Mouse (Mus musculus): Measurements from ENCODE around the gene Hdhd5. TPM values are rescaled to one million over a fixed set of nuclear protein-coding genes. Genes with fewer than 3 reads are reported as not detected.
A peak's percentile ranks its signal among the peaks of the same experiment; 100 is the strongest.

Hdhd5 gene
- polyA plus RNA-seq, 1 experiment from 2014 or later = 19.9 TPM

DNA sequence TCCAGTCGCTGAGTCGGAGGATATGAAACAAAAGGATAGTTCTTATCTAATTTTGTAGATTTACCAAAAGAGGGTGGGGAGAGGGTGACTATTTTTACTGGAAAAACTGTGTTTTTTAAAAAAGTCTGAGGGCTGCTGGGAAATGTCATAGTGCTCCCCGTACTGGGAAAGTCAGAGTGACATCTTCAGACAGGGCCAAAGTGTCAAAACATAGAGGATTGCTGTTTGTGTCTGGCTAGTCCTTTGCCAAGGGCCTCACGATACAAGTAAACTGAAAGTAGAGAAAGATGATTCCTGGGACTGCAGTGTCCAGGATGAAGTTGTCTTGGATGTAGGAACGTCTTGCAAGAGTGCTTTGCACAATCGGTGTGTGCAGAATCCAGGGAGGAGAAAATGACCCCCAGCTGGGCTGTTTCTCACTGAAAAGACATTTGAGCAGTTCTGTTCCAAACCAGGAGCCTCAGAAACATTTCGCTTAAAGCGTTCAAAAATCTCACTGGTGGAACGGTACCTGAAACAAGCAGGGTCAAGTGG, 66.6 kb downstream of the Hdhd5 start:
- Histone ChIP-seq H3K9ac (ENCODE audit: low read depth, low read length) (peak overlapping the region; percentile 82), H3K27ac (ENCODE audit: low read depth, low read length) (0 out of 2 replicates have a peak overlapping the region, but pooled peaks have one; percentile 45), H3K27me3 (replicated peaks; ENCODE audit: control insufficient read depth, insufficient read depth, low read length) (peaks cover 14% of the 10 kb centered on the region), H3K4me2 (peak overlapping the region; percentile 97), H3K4me1 (replicated peaks; ENCODE audit: control insufficient read depth, insufficient read depth, low read length) (peaks cover 25% of the 10 kb centered on the region), H3K9me3 (ENCODE audit: control insufficient read depth, low read length) (no peaks in the 10 kb centered on the region), H3K36me3 (ENCODE audit: control insufficient read depth, insufficient read depth, low read length) (no peaks in the 10 kb centered on the region), H3K4me3 (ENCODE audit: low read depth, low read length) (peak overlapping the region; percentile 81)
- 48% methylated on average over 9 of the region's 9 CpGs for WGBS
- ATAC-seq (replicated peaks; ENCODE audit: low FRiP score) (no peak), DNase-seq (ENCODE audit: low spot score) (no peak)

DNA sequence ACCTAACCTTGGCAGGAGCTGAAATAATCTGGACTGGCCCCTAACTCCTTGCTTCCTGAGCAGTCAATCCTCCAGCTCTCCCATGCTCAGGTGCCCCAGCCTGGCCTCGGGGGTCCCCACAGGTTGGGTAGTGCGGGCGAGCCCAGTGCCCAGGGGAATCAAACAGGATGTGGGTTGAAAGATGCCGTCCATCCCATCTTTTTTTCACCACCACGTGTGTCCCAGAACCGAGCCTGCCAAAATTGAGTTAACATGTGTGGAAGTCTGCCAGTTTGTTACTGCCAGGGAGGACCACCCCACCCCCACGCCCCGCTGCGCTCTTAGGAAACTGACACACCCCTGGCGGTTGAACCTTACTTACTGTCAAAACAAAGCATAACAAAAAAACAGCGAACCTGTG, 67.2 kb downstream of the Hdhd5 start:
- WGBS = 5% methylated on average over 11 of the region's 11 CpGs
- H3K27me3 ChIP-seq (replicated peaks; ENCODE audit: control insufficient read depth, insufficient read depth, low read length) = peaks cover 14% of the 10 kb centered on the region

DNA sequence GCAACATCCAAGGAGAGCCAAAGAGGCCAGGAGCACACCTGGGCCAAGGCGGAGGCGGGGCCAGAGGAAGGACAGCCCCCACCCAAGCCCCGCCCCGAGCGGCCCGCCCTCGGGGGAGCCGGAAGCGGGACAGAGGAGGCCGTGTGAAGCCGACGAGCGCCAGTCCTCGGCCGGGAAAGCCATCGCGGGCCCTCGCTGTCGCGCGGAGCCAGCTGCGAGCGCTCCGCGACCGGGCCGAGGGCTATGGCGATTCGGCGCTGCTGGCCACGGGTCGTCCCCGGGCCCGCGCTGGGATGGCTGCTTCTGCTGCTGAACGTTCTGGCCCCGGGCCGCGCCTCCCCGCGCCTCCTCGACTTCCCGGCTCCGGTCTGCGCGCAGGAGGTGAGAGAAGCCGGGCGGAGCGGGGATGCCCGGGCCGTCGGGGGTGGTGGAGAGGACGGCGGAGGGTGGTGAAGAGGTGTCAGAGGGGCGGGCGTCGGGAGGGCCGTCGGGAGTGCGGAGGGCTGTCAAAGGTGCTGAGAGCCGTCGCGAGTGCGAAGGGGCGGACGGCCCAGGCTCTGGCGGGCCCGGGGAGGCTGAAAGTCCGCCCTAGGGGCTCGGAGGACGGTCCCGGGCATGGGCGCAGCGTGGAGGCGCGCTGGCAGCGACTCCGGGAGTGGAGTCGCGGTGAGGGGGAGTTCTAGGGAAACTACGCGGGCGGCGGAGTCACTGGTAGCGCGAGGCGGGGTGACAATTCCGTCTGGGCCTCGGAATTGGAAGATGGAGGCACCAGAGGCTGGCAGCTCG, 67.8 kb downstream of the Hdhd5 start, which contains the start of gene Il17ra:
Gene Il17ra, plus strand, starts transcription at position 162 of the 786 bp plus-strand sequence.
- under 1% methylated on average over 90 of the region's 90 CpGs for WGBS
- peaks cover 14% of the 10 kb centered on the region for H3K27me3 ChIP-seq (replicated peaks; ENCODE audit: control insufficient read depth, insufficient read depth, low read length)
- H3K9ac ChIP-seq (ENCODE audit: low read depth, low read length) = peak within 1 kb of the TSS; percentile 82
- peak within 1 kb of the TSS; percentile 97 for H3K4me2 ChIP-seq
- H3K4me1 ChIP-seq (replicated peaks; ENCODE audit: control insufficient read depth, insufficient read depth, low read length) = peaks cover 25% of the 10 kb centered on the region
- H3K9me3 ChIP-seq (ENCODE audit: control insufficient read depth, low read length) = no peaks in the 10 kb centered on the region
- DNase-seq (ENCODE audit: low spot score) (peak; percentile 80), ATAC-seq (replicated peaks; ENCODE audit: low FRiP score) (peak; percentile 91)
- peak within 1 kb of the TSS; percentile 81 for H3K4me3 ChIP-seq (ENCODE audit: low read depth, low read length)
- H3K27ac ChIP-seq (ENCODE audit: low read depth, low read length) = peak within 1 kb of the TSS; percentile 67
- H3K36me3 ChIP-seq (ENCODE audit: control insufficient read depth, insufficient read depth, low read length) = no peaks in the 10 kb centered on the region

More for the DNA sequence above, 67.2 kb downstream of the Hdhd5 start:
- peak overlapping the region; percentile 82 for H3K9ac ChIP-seq (ENCODE audit: low read depth, low read length)
- H3K9me3 ChIP-seq (ENCODE audit: control insufficient read depth, low read length) = no peaks in the 10 kb centered on the region
- peak overlapping the region; percentile 67; the same call in 1 of the 2 replicates for H3K27ac ChIP-seq (ENCODE audit: low read depth, low read length)
- DNase-seq (ENCODE audit: low spot score) (no peak), ATAC-seq (replicated peaks; ENCODE audit: low FRiP score) (no peak)
- no peaks in the 10 kb centered on the region for H3K36me3 ChIP-seq (ENCODE audit: control insufficient read depth, insufficient read depth, low read length)
- peak overlapping the region; percentile 97 for H3K4me2 ChIP-seq
- H3K4me3 ChIP-seq (ENCODE audit: low read depth, low read length) = peak overlapping the region; percentile 81
- peaks cover 25% of the 10 kb centered on the region for H3K4me1 ChIP-seq (replicated peaks; ENCODE audit: control insufficient read depth, insufficient read depth, low read length)

DNA sequence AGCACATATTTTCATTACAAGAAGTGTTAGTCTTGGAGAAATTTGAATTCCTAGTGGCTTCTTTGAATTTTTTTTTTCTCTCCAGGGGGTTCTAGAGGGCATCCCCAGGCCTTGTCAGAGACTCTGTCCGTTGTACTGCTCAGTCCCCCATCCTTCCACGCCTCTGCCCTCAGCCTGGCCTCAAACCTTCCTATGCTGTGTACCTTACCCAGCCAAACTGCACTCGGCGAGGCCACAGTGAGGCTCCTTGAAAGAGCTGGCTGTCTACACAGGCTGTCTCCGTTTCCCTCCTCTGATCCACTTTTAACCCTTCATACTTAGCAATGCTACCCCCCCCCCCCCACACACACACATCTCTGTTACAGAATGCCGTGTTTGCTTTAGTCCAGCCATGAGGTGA, 68.9 kb downstream of the Hdhd5 start:
- H3K4me3 ChIP-seq (ENCODE audit: low read depth, low read length) = no peak overlapping the region
- no peak for ATAC-seq (replicated peaks; ENCODE audit: low FRiP score)
- DNase-seq (ENCODE audit: low spot score) = no peak
- peaks cover 25% of the 10 kb centered on the region for H3K4me1 ChIP-seq (replicated peaks; ENCODE audit: control insufficient read depth, insufficient read depth, low read length)
- no peak overlapping the region for H3K27ac ChIP-seq (ENCODE audit: low read depth, low read length)
- WGBS = 58% methylated on average over 6 of the region's 6 CpGs
- peaks cover 14% of the 10 kb centered on the region for H3K27me3 ChIP-seq (replicated peaks; ENCODE audit: control insufficient read depth, insufficient read depth, low read length)
- no peaks in the 10 kb centered on the region for H3K9me3 ChIP-seq (ENCODE audit: control insufficient read depth, low read length)
- no peak overlapping the region for H3K9ac ChIP-seq (ENCODE audit: low read depth, low read length)
- H3K36me3 ChIP-seq (ENCODE audit: control insufficient read depth, insufficient read depth, low read length) = no peaks in the 10 kb centered on the region
- no peak overlapping the region for H3K4me2 ChIP-seq

DNA sequence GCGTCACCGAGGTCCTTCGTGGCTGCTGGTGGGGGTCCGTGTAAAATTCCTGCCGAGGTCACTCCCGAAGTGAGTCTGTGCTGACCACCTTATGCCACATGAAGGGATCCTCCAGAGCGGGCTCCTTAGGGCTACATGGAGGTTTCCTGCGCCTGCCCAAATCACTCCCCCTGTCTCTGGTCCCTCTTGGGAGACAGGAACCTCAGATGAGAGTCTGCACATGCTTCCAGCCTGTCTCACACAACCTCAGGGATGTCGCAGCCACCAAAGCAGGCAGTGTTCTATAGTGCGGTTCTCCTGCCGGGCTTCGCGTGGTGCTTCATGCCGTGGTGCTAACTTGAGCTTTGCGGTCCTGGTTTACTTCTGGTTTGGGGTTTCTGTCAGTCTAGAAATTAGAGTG, 69.9 kb downstream of the Hdhd5 start:
- Histone ChIP-seq H3K4me3 (ENCODE audit: low read depth, low read length) (no peak overlapping the region), H3K4me2 (no peak overlapping the region), H3K9ac (ENCODE audit: low read depth, low read length) (no peak overlapping the region), H3K36me3 (ENCODE audit: control insufficient read depth, insufficient read depth, low read length) (no peaks in the 10 kb centered on the region), H3K27me3 (replicated peaks; ENCODE audit: control insufficient read depth, insufficient read depth, low read length) (peaks cover 14% of the 10 kb centered on the region), H3K4me1 (replicated peaks; ENCODE audit: control insufficient read depth, insufficient read depth, low read length) (peaks cover 18% of the 10 kb centered on the region), H3K27ac (ENCODE audit: low read depth, low read length) (no peak overlapping the region), H3K9me3 (ENCODE audit: control insufficient read depth, low read length) (no peaks in the 10 kb centered on the region)
- ATAC-seq (replicated peaks; ENCODE audit: low FRiP score) (no peak), DNase-seq (ENCODE audit: low spot score) (no peak)
- 57% methylated on average over 15 of the region's 15 CpGs for WGBS

Other genes with a start within 250 kb of the Hdhd5 start
- gene D330020A13Rik, start 237.0 kb downstream of the Hdhd5 start, polyA plus RNA-seq (2014; fragmentation: Nextera tagmentation; extraction: Ambion mirVana) = not detected in 2 replicates
- gene B4galnt3, start 236.8 kb downstream of the Hdhd5 start, polyA plus RNA-seq (2014; fragmentation: Nextera tagmentation; extraction: Ambion mirVana) = 0.08 and 0.25 TPM in 2 replicates
- 59.9 and 63.4 TPM in 2 replicates for gene Kdm5a, start 167.2 kb downstream of the Hdhd5 start, polyA plus RNA-seq (2014; fragmentation: Nextera tagmentation; extraction: Ambion mirVana)
- gene Ccdc77, start 166.9 kb downstream of the Hdhd5 start, polyA plus RNA-seq (2014; fragmentation: Nextera tagmentation; extraction: Ambion mirVana) = 25.4 and 25.5 TPM in 2 replicates
- gene Il17ra, start 68.1 kb downstream of the Hdhd5 start, polyA plus RNA-seq (2014; fragmentation: Nextera tagmentation; extraction: Ambion mirVana) = 6.8 and 8.7 TPM in 2 replicates
- gene Tmem121b, start 37.5 kb downstream of the Hdhd5 start, polyA plus RNA-seq (2014; fragmentation: Nextera tagmentation; extraction: Ambion mirVana) = 0.07 TPM in 1 of 2 replicates, not detected in the other
- 11.9 and 13.3 TPM in 2 replicates for gene Cecr2, start 135.1 kb upstream of the Hdhd5 start, polyA plus RNA-seq (2014; fragmentation: Nextera tagmentation; extraction: Ambion mirVana)
- gene Slc25a18, start 242.3 kb upstream of the Hdhd5 start, polyA plus RNA-seq (2014; fragmentation: Nextera tagmentation; extraction: Ambion mirVana) = 0.08 TPM in 1 of 2 replicates, not detected in the other

All from liver, embryonic 11.5 days (tissue).